Mouse (Mus musculus) frontal cortex, adult 2 months (tissue): ENCODE results near the gene Irf6. TPM values are rescaled to one million over a fixed set of nuclear protein-coding genes. Genes with fewer than 3 reads are reported as not detected.
A peak's percentile ranks its signal among the peaks of the same experiment; 100 is the strongest.

Experiments used
- DNase-seq, 2 experiments: peaks; one replicate each; pipeline ENCODE4 v3.0.0; 2022; ENCODE audit warnings: low spot score in 1 of 2; ENCODE audit errors: extremely low spot score in 1 of 2
- polyA plus RNA-seq: library from polyadenylated mRNA; depleted of rRNA; stranded (reverse); fragments of >200 nt; gene quantifications from 2 replicates; pipeline ENCODE4 v1.2.3, GENCODE M21; 2012; rRNA removed

Gene Irf6
- polyA plus RNA-seq: 0.84 and 1.9 TPM in 2 replicates

GRCm38 (mm10) chr1:193152872-193153271, at the start of gene Irf6:
TSS of gene Irf6 (plus strand) at chr1:193153111.
- no peak for DNase-seq

- peak in 1 of 2 experiments; percentile 43 for DNase-seq
These were observed 40.8 kb upstream of the Irf6 start for GRCm38 (mm10) chr1:193112093-193112492.

- peak; percentile 56 to 70 for DNase-seq
These were observed 30.1 kb upstream of the Irf6 start for GRCm38 (mm10) chr1:193122793-193123192.

- DNase-seq: no peak
These were observed 29.6 kb upstream of the Irf6 start for GRCm38 (mm10) chr1:193123290-193123689.

GRCm38 (mm10) chr1:193125835-193126234, 27.1 kb upstream of the Irf6 start:
- peak in 1 of 2 experiments; percentile 45 for DNase-seq

- DNase-seq: peak in 1 of 2 experiments; percentile 32
These were observed 24.9 kb upstream of the Irf6 start for GRCm38 (mm10) chr1:193128055-193128454.

- no peak for DNase-seq
These were observed 23.6 kb upstream of the Irf6 start for GRCm38 (mm10) chr1:193129321-193129720.

GRCm38 (mm10) chr1:193129786-193130455, 23.0 kb upstream of the Irf6 start, which contains the start of gene Diexf:
TSS of gene Diexf (minus strand) at chr1:193130272.
- peak; percentile 90 to 98 for DNase-seq

GRCm38 (mm10) chr1:193130456-193130825, 22.5 kb upstream of the Irf6 start:
- peak in 1 of 2 experiments; percentile 36 for DNase-seq

- no peak for DNase-seq
These were observed 22.1 kb upstream of the Irf6 start for GRCm38 (mm10) chr1:193130839-193131238.

- no peak for DNase-seq
These were observed 21.5 kb upstream of the Irf6 start for GRCm38 (mm10) chr1:193131311-193131948.

- no peak for DNase-seq
These were observed 20.5 kb upstream of the Irf6 start for GRCm38 (mm10) chr1:193132385-193132784.

- no peak for DNase-seq
These were observed 19.2 kb upstream of the Irf6 start for GRCm38 (mm10) chr1:193133726-193134125.

- DNase-seq: no peak
These were observed 14.8 kb upstream of the Irf6 start for GRCm38 (mm10) chr1:193138087-193138486.

GRCm38 (mm10) chr1:193138669-193139068, 14.2 kb upstream of the Irf6 start:
- no peak for DNase-seq

GRCm38 (mm10) chr1:193141118-193141517, 11.8 kb upstream of the Irf6 start:
- no peak for DNase-seq

- no peak for DNase-seq
These were observed 10.3 kb upstream of the Irf6 start for GRCm38 (mm10) chr1:193142517-193143062.

- DNase-seq: no peak
These were observed 8.4 kb upstream of the Irf6 start for GRCm38 (mm10) chr1:193144516-193144915.

- no peak for DNase-seq
These were observed 7.8 kb upstream of the Irf6 start for GRCm38 (mm10) chr1:193145101-193145500.

- no peak for DNase-seq
These were observed 6.5 kb upstream of the Irf6 start for GRCm38 (mm10) chr1:193146416-193146815.

- DNase-seq: no peak
These were observed 3.7 kb upstream of the Irf6 start for GRCm38 (mm10) chr1:193149231-193149630.

GRCm38 (mm10) chr1:193151134-193151533, 1.8 kb upstream of the Irf6 start:
- peak in 1 of 2 experiments; percentile 35 for DNase-seq
